Mouse (Mus musculus): Measurements from ENCODE around the gene Pdlim4.
"Not testable (repeated sequence)": the region's sequence is repeated elsewhere in the genome, so short reads cannot be mapped to it uniquely, and the experiment has no call there.

Gene Pdlim4

DNA sequence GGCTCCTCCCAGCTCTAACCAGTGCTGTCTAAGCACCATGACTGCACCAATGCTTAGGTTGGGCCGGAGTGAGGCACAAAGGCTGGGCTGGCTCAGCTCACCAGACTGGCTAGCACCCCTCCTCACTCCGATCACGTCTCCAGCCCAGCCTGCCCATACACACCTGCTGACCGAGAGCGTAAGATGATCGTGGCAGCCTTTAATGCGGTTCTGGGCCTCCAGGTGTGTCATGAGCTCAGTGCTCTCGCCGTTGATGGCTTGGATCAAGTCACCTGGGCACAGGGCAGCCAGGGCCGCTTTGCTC is 5.4 kb downstream of the Pdlim4 start:
- peak; percentile 37 for DNase-seq (ENCODE audit: extremely low read depth, insufficient read length, low spot score)

GRCm38 (mm10) chr11:54062753-54063471 is 5.9 kb downstream of the Pdlim4 start:
- peak; percentile 56 for DNase-seq (ENCODE audit: extremely low read depth, insufficient read length, low spot score)

GRCm38 (mm10) chr11:54062086-54062752 is 6.6 kb downstream of the Pdlim4 start:
- peak; percentile 78 for DNase-seq (ENCODE audit: extremely low read depth, insufficient read length, low spot score)

- DNase-seq (ENCODE audit: extremely low read depth, insufficient read length, low spot score), result peak; percentile 87
These were observed 8.5 kb downstream of the Pdlim4 start for GRCm38 (mm10) chr11:54060316-54060715.

GRCm38 (mm10) chr11:54059526-54059925 is 9.3 kb downstream of the Pdlim4 start:
- DNase-seq (ENCODE audit: extremely low read depth, insufficient read length, low spot score), result no peak

GRCm38 (mm10) chr11:54058643-54059042 is 10.2 kb downstream of the Pdlim4 start:
- no peak for DNase-seq (ENCODE audit: extremely low read depth, insufficient read length, low spot score)

DNA sequence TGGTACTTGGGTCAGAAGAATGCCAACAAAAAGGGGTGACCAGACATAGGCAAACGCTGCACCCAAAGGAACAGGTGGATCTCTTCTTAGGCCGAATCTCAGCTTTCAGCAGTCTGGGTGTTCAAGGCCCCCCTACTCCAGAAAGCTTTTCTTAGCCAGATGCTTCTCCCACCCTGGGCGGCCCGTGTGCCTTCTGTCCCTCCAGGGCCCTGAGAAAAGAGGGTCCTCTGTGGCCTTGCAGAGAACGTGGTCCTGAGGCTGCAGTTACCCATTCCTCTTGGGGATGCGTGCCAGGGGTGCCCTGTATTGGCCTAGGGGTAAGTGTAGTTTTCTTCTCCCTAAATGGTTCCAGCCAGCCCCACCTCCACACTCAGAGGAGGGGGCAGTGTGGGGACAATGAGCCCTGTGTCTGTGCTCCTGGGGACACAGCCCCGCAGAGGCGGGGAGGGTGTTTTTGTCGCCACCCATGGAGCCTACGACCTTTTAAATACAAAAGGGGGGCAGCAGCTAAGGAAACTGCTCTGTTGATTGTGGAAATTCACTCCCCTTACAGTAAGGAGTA is 10.7 kb downstream of the Pdlim4 start:
- no peak for DNase-seq (ENCODE audit: extremely low read depth, insufficient read length, low spot score)

DNA sequence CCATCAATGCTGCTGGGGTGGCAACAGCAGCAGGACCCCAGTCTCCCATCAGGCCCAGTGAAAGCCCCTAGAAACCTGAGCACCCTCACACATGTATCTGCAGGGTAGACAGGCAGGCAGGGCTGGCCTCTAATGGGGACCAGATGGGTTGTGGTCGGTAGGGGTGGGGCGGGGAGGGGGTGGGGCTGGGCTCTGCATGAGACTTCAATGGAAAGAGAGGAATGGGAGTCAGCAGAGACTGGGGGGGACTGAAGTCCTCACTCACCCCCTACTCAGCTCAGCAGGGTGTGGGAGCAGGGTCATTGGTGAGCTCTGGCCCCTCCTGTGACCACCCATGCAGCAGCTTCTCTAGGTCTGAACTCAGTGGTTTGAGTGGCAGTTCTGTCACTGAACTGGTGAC is 11.4 kb downstream of the Pdlim4 start:
- no peak for DNase-seq (ENCODE audit: extremely low read depth, insufficient read length, low spot score)

DNA sequence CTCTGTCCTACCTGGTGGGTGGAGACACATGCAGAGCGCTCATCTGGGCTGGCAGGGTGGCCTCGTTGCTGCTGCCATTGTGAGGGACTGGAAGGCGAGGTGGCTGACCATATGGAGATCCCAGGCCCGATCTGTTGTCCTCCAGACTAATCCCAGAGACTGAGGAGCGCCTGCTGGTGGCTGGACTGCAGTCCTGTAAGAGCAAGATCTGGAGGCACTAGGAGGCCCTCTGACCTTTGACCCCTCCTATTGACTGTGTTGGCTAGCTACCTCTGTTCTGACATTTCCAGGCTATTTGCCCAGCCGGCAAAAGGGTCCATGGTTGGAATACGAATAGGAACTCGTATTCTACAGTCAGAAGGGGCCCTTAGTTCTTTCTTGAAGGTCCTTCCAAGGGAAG is 12.7 kb downstream of the Pdlim4 start:
- DNase-seq (ENCODE audit: extremely low read depth, insufficient read length, low spot score), result no peak

DNA sequence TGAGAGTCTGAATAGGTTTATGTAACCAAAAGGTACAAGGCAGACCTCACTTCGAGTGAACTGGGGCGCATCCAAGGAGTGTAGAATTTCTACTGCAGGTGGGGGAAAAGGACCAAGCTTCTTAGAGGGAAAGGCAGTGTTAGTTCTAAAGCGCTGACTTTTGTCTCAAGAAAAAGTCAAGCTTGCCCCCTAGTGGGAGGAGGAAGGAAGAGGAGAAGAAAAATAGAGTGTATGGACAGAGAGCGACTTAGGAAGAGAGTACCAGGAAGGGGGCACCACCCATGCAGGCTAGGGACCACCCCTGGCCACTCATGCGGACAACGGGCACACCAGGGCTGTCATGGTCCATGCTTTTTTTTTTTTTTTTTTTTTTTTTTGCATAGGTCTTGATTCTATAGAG is 14.6 kb downstream of the Pdlim4 start:
- peak; percentile 47 for DNase-seq (ENCODE audit: extremely low read depth, insufficient read length, low spot score)

DNA sequence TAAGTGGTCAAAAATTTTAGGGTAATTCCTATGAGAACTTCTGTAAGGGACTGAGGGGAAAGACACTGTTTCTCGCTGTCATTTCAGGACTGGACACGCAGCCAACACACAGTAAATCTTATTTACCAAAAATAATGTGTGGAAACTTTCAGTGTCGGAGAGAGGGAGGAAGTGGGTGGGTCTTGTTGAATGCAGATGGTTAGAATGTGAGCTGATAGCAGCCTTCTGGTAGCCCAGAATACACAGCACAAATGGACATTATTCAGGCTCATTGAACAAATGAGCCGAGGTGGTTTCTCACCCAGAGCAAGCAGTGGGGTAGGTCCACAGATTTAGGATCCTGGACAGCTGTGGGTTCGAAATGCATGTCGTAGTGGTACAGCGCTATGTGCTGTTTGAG is 15.7 kb downstream of the Pdlim4 start:
- no peak for DNase-seq (ENCODE audit: extremely low read depth, insufficient read length, low spot score)

- no peak for DNase-seq (ENCODE audit: extremely low read depth, insufficient read length, low spot score)
These were observed 16.7 kb downstream of the Pdlim4 start for GRCm38 (mm10) chr11:54052128-54052527.

DNA sequence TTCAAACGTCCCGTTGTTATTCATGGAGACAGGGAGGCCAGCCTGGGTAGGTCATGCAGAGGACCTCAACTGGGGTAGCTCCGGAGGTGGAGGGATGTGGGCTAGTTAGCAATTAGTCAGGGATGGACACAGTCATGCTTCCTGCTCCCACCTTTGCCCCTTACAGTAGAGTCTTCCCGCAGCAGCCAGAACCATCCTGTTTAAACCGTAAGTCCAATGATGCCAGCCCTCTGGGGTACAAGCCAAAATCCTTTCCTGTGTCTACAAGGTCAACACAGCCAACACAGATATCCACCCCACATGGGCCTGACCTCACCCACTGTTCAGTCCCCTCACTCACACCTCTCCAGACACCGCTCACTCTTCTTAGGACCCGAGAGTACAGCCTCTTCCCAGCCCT is 17.7 kb downstream of the Pdlim4 start:
- no peak for DNase-seq (ENCODE audit: extremely low read depth, insufficient read length, low spot score)

GRCm38 (mm10) chr11:54050205-54050604 is 18.6 kb downstream of the Pdlim4 start:
- no peak for DNase-seq (ENCODE audit: extremely low read depth, insufficient read length, low spot score)

DNA sequence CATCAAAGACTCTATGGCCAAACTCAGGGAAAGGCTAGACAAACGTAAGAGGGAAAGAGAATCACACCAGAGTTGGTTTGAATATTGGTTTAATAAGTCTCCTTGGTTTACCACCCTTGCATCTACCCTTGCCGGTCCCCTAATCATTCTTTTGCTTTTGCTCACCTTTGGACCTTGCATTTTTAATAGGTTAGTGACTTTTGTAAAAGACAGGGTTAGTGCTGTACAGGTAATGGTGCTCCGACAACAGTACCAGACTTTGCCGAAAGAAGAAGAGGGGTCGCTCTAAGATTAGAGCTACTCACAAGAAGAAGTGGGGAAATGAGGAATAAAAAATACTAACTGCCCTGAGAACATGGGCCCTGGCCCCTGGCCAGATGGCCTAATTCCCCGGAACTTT is 28.1 kb downstream of the Pdlim4 start:
- DNase-seq (ENCODE audit: extremely low read depth, insufficient read length, low spot score), result no peak

GRCm38 (mm10) chr11:54032872-54033271 is 35.9 kb downstream of the Pdlim4 start:
- DNase-seq (ENCODE audit: extremely low read depth, insufficient read length, low spot score), result not testable (repeated sequence)

GRCm38 (mm10) chr11:54028997-54029396 is 39.8 kb downstream of the Pdlim4 start:
- no peak for DNase-seq (ENCODE audit: extremely low read depth, insufficient read length, low spot score)

DNA sequence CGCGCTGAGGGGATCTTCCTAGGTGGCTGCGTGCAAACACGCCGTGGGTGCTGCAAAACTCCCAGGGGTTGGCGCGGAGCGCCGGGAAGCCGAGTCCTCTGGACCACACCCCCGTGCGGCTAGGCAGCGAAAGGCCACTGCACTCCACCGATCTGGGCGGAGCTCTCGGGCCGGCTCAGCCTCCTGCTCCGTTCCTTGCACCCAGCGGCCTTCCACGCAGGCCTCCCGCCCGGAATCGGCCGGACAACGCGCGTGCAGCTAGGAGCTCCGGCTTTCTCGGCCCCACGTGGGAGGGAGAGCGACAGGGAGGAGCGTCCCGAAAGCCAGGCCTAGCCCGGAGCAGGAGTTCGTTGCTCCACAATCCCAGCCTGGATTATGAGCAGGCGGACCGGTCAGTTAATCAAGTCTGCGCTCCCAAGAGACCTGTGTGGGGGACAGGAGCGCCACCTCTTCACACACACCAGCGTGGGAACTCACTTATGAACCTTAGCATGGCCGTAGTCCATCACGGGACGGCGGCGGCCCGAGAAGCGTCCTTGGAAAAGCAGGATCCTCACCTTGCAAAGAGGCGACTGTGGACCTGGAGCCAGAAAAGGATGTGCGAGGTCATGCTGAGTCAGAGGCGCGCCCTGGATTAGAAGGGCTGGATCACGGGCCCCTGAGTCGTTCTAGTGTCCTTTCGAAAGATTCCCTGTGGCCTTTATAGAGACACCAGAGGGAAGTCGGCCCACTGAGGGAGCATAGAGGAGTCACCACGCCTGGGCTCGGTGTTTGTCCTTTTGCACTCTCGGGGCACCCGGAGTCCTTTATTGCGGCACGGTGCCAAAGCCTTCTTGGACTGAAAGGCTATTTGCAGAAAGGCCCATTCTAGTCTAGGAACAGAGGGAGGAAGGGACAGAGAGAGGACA is 40.5 kb downstream of the Pdlim4 start, which contains the start of gene Slc22a4:
Gene Slc22a4 (minus strand): TSS at position 47 of the 908 bp plus-strand sequence.
- peak; percentile 95 for DNase-seq (ENCODE audit: extremely low read depth, insufficient read length, low spot score)

DNA sequence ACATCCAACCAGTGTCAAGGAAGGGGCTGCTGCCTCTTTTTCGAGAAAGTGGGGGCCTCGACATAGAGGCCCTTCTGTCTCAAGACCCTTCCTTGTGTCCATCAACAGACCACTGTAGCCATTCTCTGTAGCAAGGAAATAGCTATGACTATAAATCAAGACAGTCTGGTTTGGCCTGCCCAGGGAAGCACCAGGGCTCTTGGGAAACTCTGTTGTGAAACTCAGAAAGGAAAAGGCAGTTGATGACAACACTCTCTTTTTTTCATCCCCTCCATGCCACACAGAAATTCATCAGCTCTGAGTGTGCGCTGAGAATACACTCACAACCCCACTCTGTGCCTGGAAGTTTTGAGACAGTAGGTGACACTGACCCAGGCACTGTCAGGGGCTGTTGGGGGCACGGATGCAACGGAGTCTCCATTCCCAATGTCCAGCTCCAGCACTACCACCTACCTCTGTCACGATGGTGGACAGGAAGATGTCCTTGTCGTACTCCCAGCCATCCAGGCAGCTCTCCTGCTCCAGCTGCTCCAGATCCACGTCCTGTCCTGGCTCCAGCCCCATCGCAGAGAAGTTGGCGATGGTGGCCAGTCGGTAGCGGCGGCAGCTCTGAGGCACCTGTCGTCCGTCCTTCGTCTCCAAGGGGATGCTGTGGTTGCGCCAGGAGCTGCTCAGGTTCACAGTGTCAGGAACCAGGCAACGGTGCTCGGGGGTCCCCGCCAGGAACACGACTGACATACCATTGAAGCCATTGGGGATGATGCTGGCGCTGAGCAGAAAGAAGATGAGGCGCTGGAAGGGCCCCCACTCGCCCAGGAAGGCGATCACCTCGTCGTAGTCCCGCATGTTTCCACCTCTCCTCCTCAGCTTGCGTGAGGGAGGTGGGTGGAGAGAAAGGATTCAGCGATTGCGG is 41.4 kb downstream of the Pdlim4 start:
- DNase-seq (ENCODE audit: extremely low read depth, insufficient read length, low spot score), result no peak

GRCm38 (mm10) chr11:54026491-54027041 is 42.2 kb downstream of the Pdlim4 start:
- no peak for DNase-seq (ENCODE audit: extremely low read depth, insufficient read length, low spot score)

Measured in 3134 (cell line).